ENCODE assay signal across 8 mouse cellular contexts in genomic region chr1:39867966-39868593, GRCm38 (mm10). TPM values are rescaled to one million over a fixed set of nuclear protein-coding genes. Genes with fewer than 3 reads are reported as not detected.
DNase-seq lines count a peak whose midpoint lies in the region; ATAC-seq and TF ChIP-seq lines count a peak whose summit lies in the region.

No protein-coding gene starts in this region.

- ATAC-seq in kidney, postnatal 0 days (replicated peaks; ENCODE audit: low FRiP score, low read depth): no peak
- no peak for ATAC-seq in CD4-positive, CD25-positive, alpha-beta regulatory T cell, adult 4 months

- no peak overlapping the region for H3K27ac ChIP-seq in kidney, postnatal 0 days

- H3K9ac ChIP-seq in kidney, postnatal 0 days (ENCODE audit: low read depth, low read length): no peak overlapping the region

- H3K4me1 ChIP-seq in kidney, postnatal 0 days (replicated peaks; ENCODE audit: insufficient read depth, low read length): peaks cover 16% of the 10 kb centered on the region

- peak; percentile 69 for DNase-seq in adipocyte (ENCODE audit: low spot score)
- DNase-seq in cerebellum, adult 9-10 months: peak; percentile 66
- DNase-seq in heart, adult 9 months (ENCODE audit: low spot score in 2 of 2): peak; percentile 87 to 89
- peak; percentile 49 for DNase-seq in kidney, postnatal 0 days (ENCODE audit: low spot score)
- DNase-seq in lung, postnatal 36 days: peak; percentile 50
- DNase-seq in T-cell, adult 2 months (ENCODE audit: low spot score): no peak
- DNase-seq in left cerebral cortex, adult 9 months (ENCODE audit: low spot score in 2 of 2): no peak

- no peaks in the 10 kb centered on the region for H3K9me3 ChIP-seq in kidney, postnatal 0 days (replicated peaks; ENCODE audit: low read length)

- no peaks in the 10 kb centered on the region for H3K27me3 ChIP-seq in kidney, postnatal 0 days (ENCODE audit: insufficient read depth, low read length)

- no peak overlapping the region for H3K4me3 ChIP-seq in kidney, postnatal 0 days (replicated peaks; ENCODE audit: low read depth, low read length)

- WGBS in kidney, postnatal 0 days: 32% methylated on average over 6 of the region's 6 CpGs

- H3K4me2 ChIP-seq in kidney, postnatal 0 days (ENCODE audit: low read length): no peak overlapping the region

- no peak for TF ChIP-seq CTCF in kidney, postnatal 0 days (IDR thresholded peaks at IDR 0.05; ENCODE audit: low read depth)

- no peaks in the 10 kb centered on the region for H3K36me3 ChIP-seq in kidney, postnatal 0 days (ENCODE audit: insufficient read depth, low read length)

RNA-seq across cellular contexts. Expression of gene Map4k4, which starts 32.6 kb away (rescaled TPM):
- 14.4 and 16.2 TPM in 2 replicates for polyA plus RNA-seq in kidney, postnatal 0 days (2015; fragmentation: Nextera tagmentation; extraction: Ambion mirVana)
- 10 to 100 TPM; 29.5 to 30.3 TPM for polyA plus RNA-seq in CD4-positive, CD25-positive, alpha-beta regulatory T cell, adult 4 months (2017; shearing (Covaris generic))

Comparison
In these comparisons a context has a peak if more than half of its experiments do, and no peak if none do; other contexts are left out.
1. DNase-seq: peak in adipocyte (single experiment), cerebellum, adult 9-10 months (single experiment), heart, adult 9 months (2 of 2), kidney, postnatal 0 days (single experiment) and lung, postnatal 36 days (single experiment); none in T-cell, adult 2 months (single experiment) and left cerebral cortex, adult 9 months (0 of 2).